In the genomic region with DNA sequence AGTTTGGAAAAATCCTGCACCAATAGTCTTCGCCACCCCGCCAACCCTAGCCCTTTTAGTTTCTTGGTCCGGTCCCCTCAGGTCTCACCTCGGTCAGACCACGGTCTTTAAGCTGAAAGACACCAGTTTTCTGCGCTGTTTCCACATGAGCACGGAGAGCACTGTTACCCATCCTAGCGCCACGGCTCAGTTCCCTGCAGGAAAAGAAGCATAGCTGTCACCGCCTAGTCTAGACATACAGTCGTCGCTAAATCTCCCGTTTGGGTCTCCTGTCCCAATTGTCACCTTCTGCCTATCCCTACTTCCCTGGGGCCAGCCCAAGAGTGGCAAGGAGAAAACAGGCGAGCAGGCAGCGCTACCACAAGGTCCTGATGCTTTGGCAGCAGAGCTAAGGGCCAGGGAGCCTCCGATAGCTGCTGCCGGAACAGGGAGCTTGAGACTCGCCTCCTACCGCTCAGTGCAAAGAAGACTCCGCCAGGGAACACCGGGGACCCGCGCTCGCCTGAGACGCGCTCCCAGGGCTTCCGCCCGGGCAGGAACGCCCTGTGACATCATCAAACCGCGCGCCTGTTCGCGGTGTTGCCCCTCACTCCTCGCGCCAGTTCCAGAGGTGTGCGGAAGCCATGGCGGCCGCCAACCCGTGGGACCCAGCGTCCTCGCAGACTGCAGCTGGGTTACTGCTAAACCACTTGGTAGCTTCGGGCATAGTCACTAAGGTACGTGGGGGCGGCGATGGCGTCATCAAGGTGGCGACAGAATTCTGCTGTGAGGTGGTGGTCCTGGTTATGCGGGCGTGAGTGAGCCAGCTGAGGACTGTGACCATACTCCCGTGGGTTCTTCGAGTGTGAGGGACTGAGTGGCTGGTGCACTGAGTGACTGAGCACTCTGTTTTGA, we compare ENCODE assay signal across 8 mouse cellular contexts. TPM values are rescaled to one million over a fixed set of nuclear protein-coding genes. Genes with fewer than 3 reads are reported as not detected.
A peak's percentile ranks its signal among the peaks of the same experiment; 100 is the strongest.
DNase-seq lines count a peak whose midpoint lies in the region; ATAC-seq lines count a peak whose summit lies in the region.

A gene (plus strand): TSS at position 554 of the 894 bp plus-strand sequence.
A gene (minus strand): TSS at position 691 of the 894 bp plus-strand sequence.

- H3K36me3 ChIP-seq in hindbrain, embryonic 16.5 days (ENCODE audit: control insufficient read depth, insufficient read depth, low read length) = peaks cover 5% of the 10 kb centered on the region
- 0 out of 2 replicates have a peak, but pooled peaks cover 9% of the 10 kb centered on the region for H3K36me3 ChIP-seq in macrophage (ENCODE audit: inconsistent target)

- peaks cover 31% of the 10 kb centered on the region for H3K79me2 ChIP-seq in macrophage (ENCODE audit: inconsistent target)

- H3K27ac ChIP-seq in hindbrain, embryonic 16.5 days (ENCODE audit: low read depth, low read length) = peak within 1 kb of the TSS; percentile 91
- peak within 1 kb of the TSS; percentile 78 for H3K27ac ChIP-seq in macrophage

- H3K9ac ChIP-seq in hindbrain, embryonic 16.5 days (ENCODE audit: low read depth, low read length) = peak within 1 kb of the TSS; percentile 91

- peak within 1 kb of the TSS; percentile 92 for H3K4me2 ChIP-seq in hindbrain, embryonic 16.5 days (ENCODE audit: low read length)

- peak within 1 kb of the TSS; percentile 70 for H3K4me3 ChIP-seq in hindbrain, embryonic 16.5 days (ENCODE audit: low read length)
- peak within 1 kb of the TSS; percentile 97 for H3K4me3 ChIP-seq in macrophage (ENCODE audit: inconsistent target)

- peak; percentile 96 for ATAC-seq in hindbrain, embryonic 16.5 days

- peak; percentile 94 for DNase-seq in R1 (ENCODE audit: low read depth, low spot score)
- peak; percentile 94 for DNase-seq in cerebellum, postnatal 25 days
- peak; percentile 92 to 94 for DNase-seq in frontal cortex, postnatal 36 days (ENCODE audit: low spot score in 2 of 2)
- DNase-seq in left cerebral cortex, adult 18-20 months (ENCODE audit: low spot score in 2 of 2) = peak; percentile 91 to 92
- DNase-seq in right cerebral cortex, adult 18-20 months = peak; percentile 93
- DNase-seq in urinary bladder, postnatal 10 days (ENCODE audit: low spot score) = peak; percentile 75

- WGBS in hindbrain, embryonic 16.5 days = 0% methylated on average over 52 of the region's 52 CpGs
- under 1% methylated on average over 44 of the region's 52 CpGs for WGBS in macrophage (ENCODE audit: missing documents)

- H3K27me3 ChIP-seq in hindbrain, embryonic 16.5 days (replicated peaks; ENCODE audit: control insufficient read depth, insufficient read depth, low read length) = no peaks in the 10 kb centered on the region

- H3K4me1 ChIP-seq in hindbrain, embryonic 16.5 days (ENCODE audit: control insufficient read depth, insufficient read depth, low read depth, low read length) = peaks cover 17% of the 10 kb centered on the region

- H3K9me3 ChIP-seq in hindbrain, embryonic 16.5 days (ENCODE audit: control insufficient read depth, low read length) = no peaks in the 10 kb centered on the region

RNA-seq across cellular contexts. Expression of the first gene that starts in this region (rescaled TPM):
- 25.3 and 26.8 TPM in 2 replicates for polyA plus RNA-seq in hindbrain, embryonic 16.5 days (2015; fragmentation: Nextera tagmentation; extraction: Ambion mirVana)
- total RNA-seq in left cerebral cortex, adult 18-20 months (2021) = 10 to 100 TPM; 13.1 to 14.9 TPM
- total RNA-seq in macrophage (2018; cell fraction: chromatin; rRNA removed) = 1 to 10 TPM; 1.6 to 7.8 (median 3.9) TPM
- 10 to 100 TPM in 13 of 26 experiments, 1 to 10 TPM in 13; 5.8 to 14.2 (median 10.2) TPM for total RNA-seq in macrophage (2018; cell fraction: cytosol; rRNA removed)
- 10 to 100 TPM in 1 of 26 experiments, 1 to 10 TPM in 25; 2.5 to 12.6 (median 4.3) TPM for total RNA-seq in macrophage (2018; cell fraction: nucleus; rRNA removed)
- polyA plus RNA-seq in macrophage (2018) = 9.1 to 15.6 TPM (median 9.1 TPM) in 3 replicates

RNA-seq across cellular contexts. Expression of the second gene that starts in this region (rescaled TPM):
- polyA plus RNA-seq in hindbrain, embryonic 16.5 days (2015; fragmentation: Nextera tagmentation; extraction: Ambion mirVana) = 35.8 and 37.6 TPM in 2 replicates
- 10 to 100 TPM; 43.6 to 44.7 TPM for total RNA-seq in left cerebral cortex, adult 18-20 months (2021)
- 10 to 100 TPM in 9 of 26 experiments, 1 to 10 TPM in 17; 1.5 to 22.7 (median 7.8) TPM for total RNA-seq in macrophage (2018; cell fraction: chromatin; rRNA removed)
- 10 to 100 TPM; 12.3 to 32.7 (median 20.2) TPM for total RNA-seq in macrophage (2018; cell fraction: cytosol; rRNA removed)
- 10 to 100 TPM in 16 of 26 experiments, 1 to 10 TPM in 10; 2.9 to 27.3 (median 12.2) TPM for total RNA-seq in macrophage (2018; cell fraction: nucleus; rRNA removed)
- polyA plus RNA-seq in macrophage (2018) = 24.7 to 30.5 TPM (median 28.5 TPM) in 3 replicates

Comparison
In these comparisons a context has a peak if more than half of its experiments do, and no peak if none do; other contexts are left out.
1. Peak in every context shown above with its lines: DNase-seq, ATAC-seq, H3K4me3 ChIP-seq and H3K27ac ChIP-seq.